Mouse (Mus musculus) forebrain, embryonic 14.5 days (tissue): ENCODE measurements at regions not wholly inside any gene's neighbourhood (a gene's known extent, or its start where the extent isn't known, plus 50 kb on each side); places are given as distances from the start of the nearest gene placed in this dataset.

Source experiments
- ATAC-seq: fragments of 200-750 bp; cut with Nextera tagmentation; 2 replicates; pipeline ENCODE4 v1.8.0; 2017; ENCODE audit warnings: mild to moderate bottlenecking, moderate library complexity
- DNase-seq: peaks from one replicate; pipeline ENCODE4 v3.0.0-alpha.2; 2015; ENCODE audit warnings: low spot score
- H3K27ac ChIP-seq: fragments of 300-500 bp; sonication (generic); 2 replicates; pipeline ENCODE4 v1.5.1; 2014; ENCODE audit warnings: low read depth, mild to moderate bottlenecking, control low read depth, low read length, moderate library complexity
- H3K27me3 ChIP-seq: fragments of 300-500 bp; sonication (generic); replicated peaks from 2 replicates; pipeline ENCODE4 v1.6.1; 2014; ENCODE audit warnings: low read length, control low read depth, mixed read lengths; ENCODE audit not compliant: control insufficient read depth, insufficient read depth
- H3K36me3 ChIP-seq: fragments of 300-500 bp; sonication (generic); 2 replicates; pipeline ENCODE4 v1.6.1; 2014; ENCODE audit warnings: low read length, control low read depth; ENCODE audit not compliant: control insufficient read depth, insufficient read depth
- H3K4me1 ChIP-seq: fragments of 300-500 bp; sonication (generic); 2 replicates; pipeline ENCODE4 v1.6.1; 2014; ENCODE audit warnings: antibody characterized with exemption, low read length, control low read depth; ENCODE audit not compliant: control insufficient read depth, insufficient read depth
- H3K4me2 ChIP-seq: fragments of 300-500 bp; sonication (generic); 2 replicates; pipeline ENCODE4 v1.6.1; 2014; ENCODE audit warnings: mild to moderate bottlenecking, control low read depth, low read length
- H3K4me3 ChIP-seq: fragments of 300-500 bp; sonication (generic); 2 replicates; pipeline ENCODE4 v1.5.1; 2014; ENCODE audit warnings: low read depth, low read length, control low read depth
- H3K9ac ChIP-seq: fragments of 300-500 bp; sonication (generic); 2 replicates; pipeline ENCODE4 v1.6.1; 2014; ENCODE audit warnings: mild to moderate bottlenecking, low read length, control low read depth, moderate library complexity
- H3K9me3 ChIP-seq: fragments of 300-500 bp; sonication (generic); replicated peaks from 2 replicates; pipeline ENCODE4 v1.6.1; 2016; ENCODE audit warnings: low read length, control low read depth, mixed read lengths; ENCODE audit not compliant: control insufficient read depth
- WGBS: fragments of 180-500 bp; shearing (Covaris S2); extraction: QIAGEN DNeasy Blood & Tissue Kit; methylation state at CpG from one replicate; pipeline ENCODE4 v1.1.7; 2014; 5-methylcytosine and 5-hydroxymethylcytosine counted together

GRCm38 (mm10) chr14:79822453-79823117 is 51.5 kb upstream of the Pcdh8 start:
- peaks cover 22% of the 10 kb centered on the region for H3K4me1 ChIP-seq
- H3K27ac ChIP-seq, result peak overlapping the region; percentile 79
- peak overlapping the region; percentile 22; the same call in 1 of the 2 replicates for H3K4me2 ChIP-seq
- no peaks in the 10 kb centered on the region for H3K36me3 ChIP-seq
- 31% methylated on average over 16 of the region's 16 CpGs for WGBS
- H3K4me3 ChIP-seq, result no peak overlapping the region
- peak; percentile 52 for DNase-seq
- peak; percentile 47 for ATAC-seq
- no peaks in the 10 kb centered on the region for H3K27me3 ChIP-seq
- H3K9me3 ChIP-seq, result no peaks in the 10 kb centered on the region
- H3K9ac ChIP-seq, result no peak overlapping the region

- Histone ChIP-seq H3K9me3 (no peaks in the 10 kb centered on the region), H3K27ac (peak overlapping the region; percentile 79), H3K4me2 (peak overlapping the region; percentile 22; the same call in 1 of the 2 replicates), H3K4me1 (peaks cover 22% of the 10 kb centered on the region), H3K36me3 (no peaks in the 10 kb centered on the region), H3K27me3 (no peaks in the 10 kb centered on the region), H3K9ac (no peak overlapping the region), H3K4me3 (no peak overlapping the region)
- DNase-seq (peak; percentile 94), ATAC-seq (peak; percentile 84)
- 23% methylated on average over 5 of the region's 5 CpGs for WGBS
Measured at GRCm38 (mm10) chr14:79822011-79822435, 50.9 kb upstream of the Pcdh8 start.

- Histone ChIP-seq H3K4me2 (no peak overlapping the region), H3K36me3 (no peaks in the 10 kb centered on the region), H3K9ac (no peak overlapping the region), H3K27ac (peak overlapping the region; percentile 63), H3K27me3 (no peaks in the 10 kb centered on the region), H3K4me3 (no peak overlapping the region), H3K9me3 (no peaks in the 10 kb centered on the region), H3K4me1 (peaks cover 22% of the 10 kb centered on the region)
- DNase-seq (peak; percentile 77), ATAC-seq (peak; percentile 74)
- 16% methylated on average over 5 of the region's 5 CpGs for WGBS
Measured at GRCm38 (mm10) chr14:79821352-79822010, 50.4 kb upstream of the Pcdh8 start.
